Mouse (Mus musculus) layer of hippocampus, adult 9-10 months (tissue): ENCODE results near the gene Jak2.

Source experiments
- DNase-seq: peaks from one replicate; pipeline ENCODE4 v3.0.0; 2022; ENCODE audit warnings: low spot score

The Jak2 gene

DNA sequence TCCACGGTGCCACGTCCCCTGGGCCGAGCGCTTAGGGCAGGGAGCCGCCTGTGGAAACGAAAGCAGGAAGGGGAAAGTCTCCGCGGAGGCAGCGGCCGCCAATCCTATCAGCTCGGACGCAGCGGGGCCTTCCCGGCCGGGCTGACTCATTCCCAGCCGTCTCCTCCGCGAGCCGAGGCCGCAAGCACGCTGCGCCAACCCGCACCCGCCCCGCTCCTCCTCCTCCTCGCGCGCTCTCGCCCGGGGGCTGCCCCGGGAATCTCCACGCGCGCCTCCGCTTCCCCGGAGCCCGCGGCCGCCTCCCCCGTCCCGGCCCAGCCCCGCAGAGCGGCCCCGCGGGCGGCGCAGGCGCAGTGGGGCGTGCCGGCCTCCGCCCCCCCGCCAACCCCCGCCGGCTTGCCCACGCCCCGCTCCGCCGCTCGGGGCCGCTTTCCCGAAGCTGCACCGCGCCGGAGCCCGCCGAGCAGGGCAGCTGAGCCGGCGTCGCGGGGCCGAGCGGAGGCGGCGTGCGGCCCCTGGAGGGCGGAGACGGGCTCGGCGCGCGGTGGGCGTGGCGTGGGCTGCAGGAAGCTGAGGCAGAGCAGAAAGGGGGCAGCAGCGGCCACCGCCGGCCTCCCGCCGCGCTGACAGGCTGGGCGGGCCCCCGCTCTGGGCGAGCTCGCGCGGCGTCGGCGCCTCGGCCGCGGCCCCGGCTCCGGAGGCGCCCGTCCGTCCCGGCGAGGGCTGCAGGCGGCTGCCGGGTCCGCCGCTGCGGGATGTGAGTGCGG lies at the start of gene Jak2:
Gene Jak2 (plus strand): TSS at position 638 of the 767 bp plus-strand sequence.
- no peak for DNase-seq

DNA sequence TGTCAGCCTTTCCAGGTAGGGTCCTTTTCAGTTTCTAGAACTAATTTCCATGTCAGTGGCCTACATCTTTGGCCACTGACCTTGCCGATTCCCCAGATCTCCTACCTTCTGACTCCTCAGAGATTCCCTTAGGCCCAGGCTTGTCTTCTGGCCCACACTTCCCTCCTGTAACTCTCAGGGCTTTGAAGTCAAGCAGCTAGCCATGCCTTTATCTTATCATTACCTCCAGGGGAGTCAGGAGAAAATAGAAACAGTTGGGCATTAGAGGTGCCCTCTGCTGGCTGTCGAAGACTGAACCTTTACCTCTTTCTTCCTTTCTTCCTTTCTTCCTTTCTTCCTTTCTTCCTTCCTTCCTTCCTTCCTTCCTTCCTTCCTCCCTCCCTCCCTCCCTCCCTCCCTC lies 48.3 kb upstream of the Jak2 start:
- DNase-seq: no peak

DNA sequence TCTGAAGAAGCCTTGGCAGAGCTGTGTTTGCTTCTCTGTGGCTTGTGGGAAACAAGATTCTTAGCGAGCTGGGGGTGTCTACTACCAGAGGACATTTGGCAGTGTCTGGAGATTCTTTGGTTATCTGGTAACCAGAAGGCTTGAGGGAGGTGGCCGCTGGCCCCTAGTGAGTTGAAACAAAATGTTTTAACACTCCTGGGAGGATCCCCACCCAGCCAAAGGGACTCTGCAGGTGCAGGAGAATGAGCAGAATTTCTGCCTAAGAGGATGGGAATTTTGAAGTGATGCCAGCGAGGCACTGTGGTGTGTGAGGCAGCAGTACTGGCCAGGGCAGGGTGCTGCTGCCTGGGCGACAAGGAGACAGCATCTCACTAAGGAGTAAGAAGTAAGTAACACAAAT lies 47.0 kb upstream of the Jak2 start:
- no peak for DNase-seq

DNA sequence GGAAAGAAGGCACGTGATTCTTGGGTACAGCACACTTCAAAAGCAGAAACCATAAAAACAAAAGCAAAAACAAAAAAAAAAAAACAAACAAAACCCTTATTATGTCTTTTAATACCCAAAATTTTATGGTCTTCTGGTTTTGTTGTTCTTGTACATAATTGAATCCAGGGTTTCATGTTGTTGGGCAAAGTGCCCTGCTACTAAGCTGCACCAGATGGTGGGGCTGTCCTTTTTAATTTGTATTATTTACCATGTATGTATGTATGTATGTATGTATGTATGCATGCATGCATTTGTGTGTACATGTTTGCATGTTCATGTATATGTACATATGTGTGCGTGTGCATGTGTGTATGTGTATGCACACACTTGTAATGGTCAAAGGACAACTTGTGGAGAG lies 46.4 kb upstream of the Jak2 start:
- no peak for DNase-seq

DNA sequence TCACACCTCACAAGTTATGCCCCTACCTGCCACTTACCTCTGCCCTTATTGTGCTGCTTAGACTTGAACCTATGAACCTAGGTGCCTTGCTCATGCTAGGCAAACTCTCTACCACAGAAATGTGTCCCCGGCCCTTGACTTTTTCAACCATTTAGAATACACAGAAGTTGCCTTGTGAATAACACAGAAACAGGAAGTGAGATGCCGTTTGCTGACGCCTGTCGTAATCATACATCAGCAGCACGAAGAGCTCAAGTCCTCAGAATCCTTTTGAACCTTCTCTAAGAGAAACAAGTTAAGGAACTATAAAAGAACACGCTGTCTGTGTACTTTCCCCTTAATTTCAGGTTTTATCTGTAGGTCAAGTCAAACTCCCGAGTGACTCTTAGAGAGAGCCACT lies 41.7 kb upstream of the Jak2 start:
- DNase-seq: no peak

DNA sequence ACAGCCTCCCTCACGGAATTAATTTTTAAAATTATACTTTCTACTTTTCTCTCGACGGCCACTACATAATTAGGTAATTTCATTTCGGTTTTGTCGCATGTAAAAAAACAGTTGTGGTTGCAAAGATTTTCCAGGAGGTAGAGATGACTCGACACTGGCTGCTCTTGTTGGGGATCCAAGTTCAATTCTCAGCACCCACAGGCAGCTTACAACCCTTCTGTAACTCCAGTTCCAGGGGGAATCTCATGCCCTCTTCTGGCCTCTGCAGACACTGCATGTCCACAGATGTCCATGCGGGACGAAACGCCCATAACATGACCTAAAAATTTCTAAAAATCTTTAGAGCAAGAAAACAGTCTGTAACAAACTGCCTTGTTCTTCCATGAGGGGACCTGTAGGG lies 41.3 kb upstream of the Jak2 start:
- no peak for DNase-seq

DNA sequence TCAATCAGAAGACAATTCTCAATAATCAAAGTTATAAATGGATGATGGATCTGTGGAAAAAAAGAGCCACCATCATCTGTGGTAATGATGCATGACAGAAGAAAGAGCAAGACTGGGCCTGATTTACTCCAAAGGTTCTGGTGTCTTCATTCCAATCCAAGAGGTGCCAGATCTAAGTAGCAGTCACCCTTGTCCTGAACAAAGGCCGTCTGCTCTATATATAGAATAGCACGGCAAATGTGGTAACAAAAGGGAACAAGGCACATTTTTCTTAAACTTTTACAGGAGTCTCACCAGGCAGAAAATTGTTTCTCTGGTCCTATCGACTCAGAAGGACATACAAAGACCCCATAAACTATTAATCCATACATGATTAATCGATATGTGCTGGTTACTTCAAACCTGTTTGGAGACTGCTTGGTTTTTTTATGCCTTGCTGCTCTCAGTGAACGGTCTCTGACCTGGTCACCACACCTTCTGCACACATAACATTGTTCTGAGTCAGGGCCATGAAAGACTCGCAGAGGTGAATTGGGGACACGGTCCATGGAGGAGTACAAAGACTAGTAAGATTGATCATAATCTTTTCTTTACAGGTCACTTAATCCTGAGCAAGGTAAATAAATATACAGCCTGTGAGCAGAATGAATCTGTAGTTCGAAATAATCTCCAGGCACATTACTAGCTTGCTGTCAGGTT lies 35.7 kb upstream of the Jak2 start:
- no peak for DNase-seq

DNA sequence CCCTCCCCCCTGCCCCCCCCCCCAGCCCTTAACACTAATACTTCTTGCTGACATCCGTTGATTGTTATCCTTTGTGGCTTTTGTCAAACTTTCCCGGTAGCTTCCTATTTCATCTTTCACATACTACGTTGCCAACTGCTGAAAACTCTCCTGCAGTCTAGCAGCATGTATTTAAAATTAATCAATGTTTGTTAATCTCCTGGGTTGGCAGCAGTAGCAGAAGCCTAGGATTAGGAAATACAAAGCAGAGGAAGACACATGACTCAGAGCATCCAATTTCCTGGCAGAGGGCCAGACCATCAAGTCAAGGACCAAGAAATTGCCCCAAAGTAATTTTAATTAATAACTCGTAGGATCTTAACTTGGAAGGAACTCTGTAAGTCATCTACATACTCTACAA lies 29.8 kb upstream of the Jak2 start:
- no peak for DNase-seq

DNA sequence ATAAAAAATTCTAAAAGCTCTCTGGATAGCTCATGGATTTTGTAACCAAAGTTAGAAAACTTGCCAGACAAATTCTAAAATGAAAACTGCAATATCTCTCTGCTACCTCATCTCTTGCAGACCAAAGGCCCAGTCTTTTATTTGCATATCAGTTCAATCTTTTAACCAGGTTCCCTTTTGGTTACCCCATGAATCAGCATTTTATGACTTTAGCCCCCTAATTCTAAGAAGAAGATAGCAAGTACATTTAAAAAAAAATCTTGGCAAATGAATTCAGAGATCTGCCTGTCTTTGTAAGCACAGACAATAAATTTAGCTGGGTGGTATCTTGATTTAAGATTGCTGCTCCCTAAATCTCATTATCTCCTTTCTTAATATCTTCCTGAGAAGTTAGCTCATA lies 26.7 kb upstream of the Jak2 start:
- DNase-seq: no peak

DNA sequence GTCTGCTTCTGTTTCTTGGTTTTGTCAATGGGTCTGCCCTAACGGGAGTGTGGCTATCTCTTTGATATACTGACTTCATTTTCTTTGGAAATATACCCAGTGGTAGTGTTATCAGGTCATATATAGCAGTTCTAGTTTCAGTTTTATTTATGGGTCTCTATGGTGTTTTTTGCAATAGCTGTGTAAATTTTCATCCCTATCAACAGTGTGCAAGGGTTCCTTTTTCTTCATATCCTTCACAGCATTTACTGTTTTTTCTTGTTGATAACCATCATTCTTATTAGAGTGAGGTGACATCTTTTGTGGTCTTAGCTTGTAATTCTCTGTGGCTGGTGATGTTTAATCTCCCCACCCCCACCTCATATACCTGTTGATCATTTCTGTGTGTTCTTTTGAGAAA lies 24.6 kb upstream of the Jak2 start:
- no peak for DNase-seq

DNA sequence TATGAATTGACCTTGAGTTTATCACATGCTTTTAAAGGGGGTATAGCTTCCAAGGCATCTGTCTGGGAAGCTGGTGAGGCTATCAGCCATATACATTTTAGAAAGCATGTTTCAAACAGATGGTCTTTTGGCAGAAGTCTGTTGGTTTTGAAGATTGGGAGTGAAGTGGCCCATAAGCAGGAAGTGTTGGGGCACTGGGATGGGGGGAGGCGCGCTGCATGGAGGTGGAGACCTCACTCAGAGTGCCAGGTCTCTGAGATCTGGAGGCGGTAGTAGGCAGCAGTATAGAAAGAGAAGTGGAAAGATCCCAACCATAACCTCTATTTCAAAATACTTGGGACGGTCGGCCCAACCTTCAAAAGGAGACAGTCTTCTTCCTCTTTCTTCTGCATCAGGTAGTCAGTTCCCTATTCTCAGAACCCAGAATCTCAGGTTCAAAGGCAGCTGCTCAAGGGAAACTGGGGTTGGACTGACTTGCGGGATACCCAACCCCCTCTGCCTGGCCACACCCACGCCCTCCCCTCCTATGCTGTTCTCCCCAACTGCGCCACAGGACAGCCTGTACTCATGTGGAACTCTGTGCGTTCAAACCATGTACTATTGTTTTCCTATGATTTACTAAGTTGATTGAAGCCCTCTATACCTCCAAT lies 23.6 kb upstream of the Jak2 start:
- DNase-seq: no peak

DNA sequence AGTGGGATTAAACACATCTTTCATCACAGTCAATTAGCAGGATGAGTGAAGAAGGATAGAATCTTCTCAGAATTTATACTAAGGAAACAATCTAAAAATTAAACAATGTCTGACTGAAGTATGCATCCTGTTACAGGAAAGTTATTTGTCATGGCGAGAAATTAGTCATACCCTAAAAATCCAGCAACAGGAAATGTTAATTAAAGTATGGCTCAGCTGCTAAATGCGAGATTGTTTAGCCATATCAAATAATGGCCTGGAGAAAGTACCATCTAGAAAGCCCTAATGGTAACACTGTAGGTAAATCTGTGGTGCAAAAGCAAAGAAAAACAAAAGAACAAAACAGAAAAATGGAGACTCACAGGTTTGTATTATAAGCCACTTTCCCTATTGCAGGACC lies 22.6 kb upstream of the Jak2 start:
- DNase-seq: no peak

DNA sequence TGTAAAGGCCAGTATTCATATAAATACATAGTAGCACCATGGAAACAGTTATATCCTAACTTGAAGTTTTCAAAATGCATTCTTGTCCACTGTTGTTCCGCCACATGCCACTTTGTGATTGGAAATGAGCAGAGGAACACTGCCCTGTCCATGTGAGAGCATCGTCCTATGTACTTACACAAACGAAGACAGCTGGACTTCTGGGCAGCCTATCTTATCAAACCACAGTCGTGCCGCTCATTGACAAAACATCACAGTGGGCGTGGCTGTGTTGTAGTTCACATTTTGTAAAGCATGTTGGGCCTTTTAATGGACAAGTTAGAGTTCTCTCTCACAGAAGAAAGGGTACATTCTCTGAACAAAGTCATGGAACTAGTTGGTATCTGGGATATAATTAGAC lies 18.9 kb upstream of the Jak2 start:
- DNase-seq: no peak

DNA sequence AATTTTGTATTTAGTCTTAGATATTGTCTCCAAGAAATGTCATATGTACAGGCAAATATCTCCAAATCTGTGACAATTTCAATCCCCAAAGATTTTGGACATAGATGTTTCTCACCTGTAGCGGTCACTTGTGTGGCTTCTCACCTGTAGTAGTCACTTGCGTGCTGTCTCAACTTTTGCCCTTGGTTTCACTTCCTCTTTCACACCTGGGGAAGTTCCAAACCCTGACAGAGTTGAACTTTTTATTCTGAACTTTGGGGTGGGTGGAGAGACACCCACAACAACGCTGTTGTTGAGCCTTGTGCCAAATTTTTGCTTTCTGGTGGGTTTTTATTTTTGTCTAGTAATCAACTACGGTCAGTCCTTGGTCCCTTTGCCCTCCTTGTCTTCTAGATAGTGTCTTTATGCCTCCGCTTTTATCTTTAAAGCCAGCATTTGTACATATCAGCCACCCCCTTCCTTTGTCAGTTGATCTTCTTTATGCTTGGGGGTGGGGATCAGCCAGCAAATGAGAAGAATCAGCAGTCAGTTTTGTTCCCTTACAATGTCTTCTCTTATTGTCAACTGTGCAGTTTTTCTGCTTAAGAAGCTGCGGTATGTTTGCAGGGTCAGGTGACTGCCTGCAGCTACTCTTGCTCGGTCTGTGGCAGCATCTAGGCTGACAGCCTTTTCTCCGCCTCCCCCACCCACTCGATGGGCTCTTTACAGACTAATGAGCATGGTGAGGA lies 14.8 kb upstream of the Jak2 start:
- DNase-seq: no peak

DNA sequence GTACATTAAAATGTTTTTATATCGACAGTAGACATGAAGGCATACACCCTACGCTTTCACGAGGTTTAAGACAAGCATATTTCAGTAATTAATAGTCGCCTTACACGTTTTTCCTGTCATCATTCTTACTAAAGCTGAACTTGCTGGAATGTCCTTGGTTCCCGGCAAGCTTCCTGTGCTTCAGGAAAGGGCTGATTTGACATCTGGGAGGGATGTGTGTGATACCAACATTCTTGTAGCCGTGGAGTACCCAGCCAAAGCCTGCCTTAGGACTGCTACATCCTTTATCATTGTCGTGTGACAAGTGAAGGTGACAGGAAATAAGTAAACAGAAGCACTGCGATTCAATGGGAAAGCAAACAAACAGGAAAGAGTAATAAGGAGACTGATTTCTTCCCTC lies 13.5 kb upstream of the Jak2 start:
- DNase-seq: no peak

DNA sequence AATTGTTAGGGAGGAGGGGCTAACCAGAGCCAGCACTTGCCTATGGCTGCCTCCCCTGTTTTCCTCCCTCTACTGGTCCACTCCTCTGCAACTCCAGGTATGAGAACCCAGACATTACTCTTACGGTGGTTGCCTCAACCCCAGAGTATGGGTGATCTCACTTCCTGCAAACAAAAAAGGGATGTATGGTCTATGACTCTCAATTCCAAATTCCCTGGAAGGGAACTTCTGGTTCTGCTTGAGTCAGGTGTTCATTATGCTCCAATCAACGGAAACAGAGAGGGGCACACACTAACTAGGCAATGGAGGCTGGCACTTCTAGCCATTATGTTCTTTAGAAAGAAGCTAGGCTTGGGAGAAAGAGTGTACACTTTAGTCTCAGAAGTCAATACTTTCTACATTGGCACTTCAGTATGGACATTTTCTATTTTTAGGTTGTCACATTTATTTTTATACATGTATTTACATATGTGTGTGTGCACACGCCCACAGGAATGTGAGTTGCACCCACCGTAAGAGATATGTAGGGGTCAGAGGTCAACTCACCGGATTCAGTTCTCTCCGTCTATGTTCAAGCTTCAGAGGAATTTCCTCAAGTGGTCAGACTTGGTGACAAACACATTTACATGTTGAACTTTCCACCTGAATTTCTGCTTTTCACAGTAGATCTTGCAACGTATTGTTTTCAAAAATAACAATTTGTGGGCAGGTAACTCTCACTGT lies 12.0 kb upstream of the Jak2 start:
- DNase-seq: no peak

DNA sequence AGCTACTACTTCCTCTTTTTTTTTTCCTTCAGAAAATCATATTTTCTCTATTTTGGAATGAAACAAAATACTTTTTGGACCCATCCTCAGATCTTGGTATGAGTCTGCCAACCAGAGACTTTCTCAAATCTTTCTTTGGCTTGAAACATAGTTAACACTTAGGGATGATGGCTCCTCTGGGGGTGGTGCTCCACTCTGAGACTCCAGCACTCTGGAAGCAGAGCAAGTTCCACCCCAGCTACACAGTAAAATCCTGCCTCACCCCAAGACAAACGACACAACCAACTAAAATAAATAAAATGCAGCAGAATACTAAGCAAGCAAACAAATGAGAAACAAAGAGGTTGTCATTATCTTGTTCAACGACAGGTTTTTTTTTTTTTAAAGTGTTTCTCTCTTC lies 11.0 kb upstream of the Jak2 start:
- no peak for DNase-seq

DNA sequence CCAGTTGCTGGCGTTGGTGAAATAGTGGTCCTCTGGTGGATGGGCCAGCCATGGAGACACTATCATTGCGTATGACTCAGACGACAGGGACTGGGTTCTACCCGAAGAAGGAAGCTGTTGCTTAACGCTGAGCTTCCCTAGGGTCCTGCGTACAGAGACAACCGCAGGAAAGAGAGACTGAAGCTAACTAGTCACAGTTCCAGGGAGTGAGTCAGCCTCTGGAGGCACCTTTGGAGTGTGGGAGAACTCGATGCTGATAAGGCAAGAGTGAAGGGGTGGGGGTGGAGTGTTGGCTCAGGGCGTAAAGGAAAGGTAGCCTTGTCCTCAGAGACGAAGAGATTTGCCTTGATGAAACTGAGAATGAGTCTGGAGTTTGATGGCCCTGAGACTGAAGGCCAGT lies 10.0 kb upstream of the Jak2 start:
- no peak for DNase-seq

DNA sequence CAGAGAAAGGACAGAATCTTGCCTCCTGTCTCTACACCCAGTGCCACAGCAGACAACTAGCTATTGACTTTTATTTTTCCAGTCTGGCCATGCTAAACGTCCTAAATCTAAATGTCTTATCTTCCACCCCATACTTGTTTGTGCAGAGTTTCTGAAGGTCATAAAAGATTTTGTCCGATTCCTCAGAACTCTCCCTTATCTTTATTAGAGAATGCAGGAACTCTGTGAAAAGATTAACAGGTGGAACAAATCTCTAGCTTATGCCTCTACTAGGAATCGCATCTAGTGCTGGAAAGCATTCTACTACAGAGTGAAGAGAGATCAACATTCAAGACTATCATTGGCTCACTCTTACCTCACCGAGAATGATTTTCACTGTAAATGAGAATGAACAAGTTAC lies 1.7 kb upstream of the Jak2 start:
- DNase-seq: no peak

DNA sequence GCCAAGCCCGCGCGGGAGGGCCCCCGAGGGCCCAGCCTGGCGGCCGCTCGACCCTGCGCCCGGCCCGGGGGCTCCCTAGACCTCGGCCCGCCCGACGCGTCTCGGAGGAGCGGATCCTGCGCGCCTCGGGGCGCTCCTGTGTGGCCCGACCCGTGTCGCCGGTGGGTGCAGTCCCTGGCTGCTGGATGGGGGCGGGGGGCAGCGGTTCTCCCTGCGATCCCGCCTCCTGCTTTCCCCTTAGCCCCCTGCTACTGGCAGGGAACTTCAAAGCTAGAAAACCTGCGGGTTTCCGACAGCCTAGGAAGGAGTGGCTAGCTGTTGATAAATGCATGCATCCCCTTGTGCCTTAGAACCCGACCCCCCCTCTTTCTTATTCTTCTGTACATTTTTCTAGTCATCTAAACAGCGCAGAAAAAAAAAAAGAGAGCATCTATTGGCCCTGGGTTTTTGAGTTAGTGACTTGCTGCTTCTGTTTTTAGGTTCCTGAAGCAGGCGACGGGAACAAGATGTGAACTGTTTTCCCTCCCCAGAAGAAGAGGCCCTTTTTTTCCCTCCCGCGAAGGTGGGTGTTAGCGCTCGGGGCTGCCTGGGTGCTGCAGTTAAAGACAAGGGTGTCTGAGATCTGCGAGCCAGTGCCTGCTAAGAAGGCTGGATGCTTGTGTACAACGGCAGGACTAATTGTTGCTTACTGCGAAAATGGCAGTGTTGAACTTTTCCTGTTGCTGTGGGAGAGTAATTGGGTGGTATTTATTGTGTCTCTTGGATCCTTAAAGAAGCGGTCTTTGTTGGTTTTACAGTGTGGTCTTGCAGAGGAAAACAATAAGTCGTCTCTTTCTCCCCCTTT lies 552 bp downstream of the Jak2 start:
- DNase-seq: no peak
